Mouse (Mus musculus) MEL (cell line): ENCODE data around the gene Plk3. TPM values are rescaled to one million over a fixed set of nuclear protein-coding genes. Genes with fewer than 3 reads are reported as not detected.

Experiments used
- DNase-seq: peaks from one replicate; pipeline ENCODE4 v3.0.0; 2011; ENCODE audit warnings: low read depth, low spot score
- H3K27ac ChIP-seq: 2 replicates; pipeline ENCODE4 v1.5.1; 2012; ENCODE audit warnings: low read depth, mild to moderate bottlenecking, control low read depth, low read length, moderate library complexity; ENCODE audit not compliant: control insufficient read depth
- H3K27me3 ChIP-seq, 2 experiments: fragments of 150-350 bp in 1 of 2; sonication (generic) in 1 of 2; 2 replicates each; pipeline ENCODE4 v1.6.1; 2012; ENCODE audit warnings: low read length in 2 of 2, mild to moderate bottlenecking in 2 of 2, improper control_type of control experiment in 1 of 2, moderate library complexity in 1 of 2; ENCODE audit not compliant: insufficient read depth in 2 of 2, control insufficient read depth in 1 of 2
- H3K36me3 ChIP-seq, 2 experiments: 2 replicates each; pipeline ENCODE4 v1.6.1; 2012 to 2014; ENCODE audit warnings: low read length in 2 of 2, improper control_type of control experiment in 1 of 2, inconsistent platforms in 1 of 2, mild to moderate bottlenecking in 1 of 2; ENCODE audit not compliant: insufficient read depth in 2 of 2, control insufficient read depth in 1 of 2
- H3K4me1 ChIP-seq, 2 experiments: fragments of 150-350 bp in 1 of 2; sonication (generic) in 1 of 2; 2 replicates each; pipeline ENCODE4 v1.6.1; 2012; ENCODE audit warnings: low read length in 2 of 2, improper control_type of control experiment in 1 of 2, mild to moderate bottlenecking in 1 of 2; ENCODE audit not compliant: insufficient read depth in 2 of 2, control insufficient read depth in 1 of 2
- H3K4me3 ChIP-seq, 2 experiments: fragments of 150-350 bp in 1 of 2; sonication (generic) in 1 of 2; 2 replicates each; pipeline ENCODE4 v1.5.1; 2012; ENCODE audit warnings: low read depth in 2 of 2, low read length in 2 of 2, mild to moderate bottlenecking in 2 of 2, moderate library complexity in 2 of 2, control low read depth in 1 of 2, improper control_type of control experiment in 1 of 2; ENCODE audit not compliant: control insufficient read depth in 1 of 2, insufficient read depth in 1 of 2
- H3K79me2 ChIP-seq: 2 replicates; pipeline ENCODE4 v1.6.1; 2012; ENCODE audit warnings: mild to moderate bottlenecking, low read length, moderate library complexity; ENCODE audit not compliant: control insufficient read depth, poor library complexity, insufficient read depth
- H3K9ac ChIP-seq: 2 replicates; pipeline ENCODE4 v1.6.1; 2012; ENCODE audit warnings: low read depth, mild to moderate bottlenecking, control low read depth, low read length, moderate library complexity; ENCODE audit not compliant: control insufficient read depth, poor library complexity, severe bottlenecking
- H3K9me3 ChIP-seq: fragments of 150-350 bp; sonication (generic); replicated peaks from 2 replicates; pipeline ENCODE4 v1.6.1; 2012; ENCODE audit warnings: mild to moderate bottlenecking, low read length, improper control_type of control experiment, moderate library complexity; ENCODE audit not compliant: insufficient read depth
- CTCF ChIP-seq, 3 experiments: IDR thresholded peaks in 2 of 3; conservative IDR thresholded peaks in 1 of 3; 2 replicates each; pipeline ENCODE4 v1.5.1; 2011 to 2012; ENCODE audit warnings: low read length in 3 of 3, low read depth in 2 of 3, mild to moderate bottlenecking in 2 of 3, improper control_type of control experiment in 1 of 3, inconsistent platforms in 1 of 3, mixed read lengths in 1 of 3, moderate library complexity in 1 of 3; ENCODE audit not compliant: control insufficient read depth in 1 of 3, insufficient read depth in 1 of 3, poor library complexity in 1 of 3, severe bottlenecking in 1 of 3
- E2F4 ChIP-seq: IDR thresholded peaks from 2 replicates; pipeline ENCODE4 v1.6.1; 2011; ENCODE audit warnings: low read depth, low read length, improper control_type of control experiment, borderline replicate concordance
- ELF1 ChIP-seq: IDR thresholded peaks from 2 replicates; pipeline ENCODE4 v1.6.1; 2014; ENCODE audit warnings: low read depth, mild to moderate bottlenecking, inconsistent platforms, low read length, improper control_type of control experiment, moderate library complexity
- ETS1 ChIP-seq: IDR thresholded peaks from 2 replicates; pipeline ENCODE4 v1.6.1; 2012; ENCODE audit warnings: low read depth, mild to moderate bottlenecking, inconsistent platforms, low read length, improper control_type of control experiment, moderate library complexity
- JUND ChIP-seq: IDR thresholded peaks from 2 replicates; pipeline ENCODE4 v1.6.1; 2011; ENCODE audit warnings: low read depth, mild to moderate bottlenecking, improper control_type of control experiment, low read length
- MAFK ChIP-seq: IDR thresholded peaks from 2 replicates; pipeline ENCODE4 v1.6.1; 2011; ENCODE audit warnings: low read depth, mild to moderate bottlenecking, low read length, improper control_type of control experiment, borderline replicate concordance
- MXI1 ChIP-seq: IDR thresholded peaks from 2 replicates; pipeline ENCODE4 v1.6.1; 2011; ENCODE audit warnings: mild to moderate bottlenecking, low read depth, low read length, improper control_type of control experiment
- MYB ChIP-seq: IDR thresholded peaks from 2 replicates; pipeline ENCODE4 v1.6.1; 2011; ENCODE audit warnings: mild to moderate bottlenecking, low read depth, low read length, improper control_type of control experiment
- NRF1 ChIP-seq: IDR thresholded peaks from 2 replicates; pipeline ENCODE4 v1.6.1; 2014; ENCODE audit warnings: low read depth, mild to moderate bottlenecking, inconsistent platforms, low read length, improper control_type of control experiment, moderate library complexity; ENCODE audit not compliant: poor library complexity, insufficient read depth, severe bottlenecking
- POLR2A ChIP-seq, 2 experiments: IDR thresholded peaks; 2 replicates each; pipeline ENCODE4 v1.6.1; 2011 to 2012; ENCODE audit warnings: low read length in 2 of 2, mild to moderate bottlenecking in 2 of 2, control low read depth in 1 of 2, improper control_type of control experiment in 1 of 2, low read depth in 1 of 2, moderate library complexity in 1 of 2; ENCODE audit not compliant: control insufficient read depth in 1 of 2, insufficient read depth in 1 of 2, poor library complexity in 1 of 2
- POLR2AphosphoS2 ChIP-seq: IDR thresholded peaks from 2 replicates; pipeline ENCODE4 v1.6.1; 2011; ENCODE audit warnings: low read length, improper control_type of control experiment
- POLR2AphosphoS5 ChIP-seq: IDR thresholded peaks from 2 replicates; pipeline ENCODE4 v1.6.1; 2012; ENCODE audit warnings: low read depth, borderline replicate concordance, mild to moderate bottlenecking, inconsistent platforms, low read length, moderate library complexity, mixed read lengths
- RAD21 ChIP-seq: IDR thresholded peaks from 2 replicates; pipeline ENCODE4 v1.6.1; 2011; ENCODE audit warnings: mild to moderate bottlenecking, low read depth, low read length, improper control_type of control experiment
- SMC3 ChIP-seq: IDR thresholded peaks from 2 replicates; pipeline ENCODE4 v1.6.1; 2011; ENCODE audit warnings: low read depth, low read length, improper control_type of control experiment
- TAL1 ChIP-seq: IDR thresholded peaks from 2 replicates; pipeline ENCODE4 v1.6.1; 2012; ENCODE audit warnings: mild to moderate bottlenecking, inconsistent platforms, low read length, moderate library complexity, mixed read lengths
- TBP ChIP-seq: IDR thresholded peaks from 2 replicates; pipeline ENCODE4 v1.8.0; 2011; ENCODE audit warnings: low read depth, low read length, improper control_type of control experiment
- TCF12 ChIP-seq: IDR thresholded peaks from 2 replicates; pipeline ENCODE4 v1.6.1; 2014; ENCODE audit warnings: low read depth, mild to moderate bottlenecking, inconsistent platforms, low read length, improper control_type of control experiment, moderate library complexity
- UBTF ChIP-seq: IDR thresholded peaks from 2 replicates; pipeline ENCODE4 v1.6.1; 2012; ENCODE audit warnings: low read depth, mild to moderate bottlenecking, inconsistent platforms, low read length, improper control_type of control experiment, moderate library complexity, borderline replicate concordance; ENCODE audit not compliant: insufficient read depth
- USF1 ChIP-seq: IDR thresholded peaks from 2 replicates; pipeline ENCODE4 v1.6.1; 2014; ENCODE audit warnings: low read depth, mild to moderate bottlenecking, inconsistent platforms, low read length, improper control_type of control experiment, moderate library complexity
- ZNF384 ChIP-seq: IDR thresholded peaks from 2 replicates; pipeline ENCODE4 v1.6.1; 2012; ENCODE audit warnings: low read depth, mild to moderate bottlenecking, inconsistent platforms, low read length, improper control_type of control experiment
- polyA plus RNA-seq, 2 experiments: library from polyadenylated mRNA; stranded (reverse) in 1 of 2; unstranded in 1 of 2; fragments of >175 nt in 1 of 2; fragments of >200 nt in 1 of 2; gene quantifications; 2 replicates each; pipeline versions ENCODE4 v1.2.1 to v1.2.4; 2012; ENCODE audit warnings: low replicate concordance in 2 of 2, low read depth in 1 of 2; ENCODE audit not compliant: insufficient read length in 2 of 2, insufficient read depth in 1 of 2, missing spikeins in 1 of 2
- total RNA-seq: library from RNA; depleted of rRNA; stranded (reverse); fragments of 300-350 nt; gene quantifications from 2 replicates; pipeline ENCODE4 v1.2.3, GENCODE M21; 2012

Gene Plk3
- total and polyA plus RNA-seq, 3 experiments = 5.3 to 13.8 TPM; not detected in 1

DNA sequence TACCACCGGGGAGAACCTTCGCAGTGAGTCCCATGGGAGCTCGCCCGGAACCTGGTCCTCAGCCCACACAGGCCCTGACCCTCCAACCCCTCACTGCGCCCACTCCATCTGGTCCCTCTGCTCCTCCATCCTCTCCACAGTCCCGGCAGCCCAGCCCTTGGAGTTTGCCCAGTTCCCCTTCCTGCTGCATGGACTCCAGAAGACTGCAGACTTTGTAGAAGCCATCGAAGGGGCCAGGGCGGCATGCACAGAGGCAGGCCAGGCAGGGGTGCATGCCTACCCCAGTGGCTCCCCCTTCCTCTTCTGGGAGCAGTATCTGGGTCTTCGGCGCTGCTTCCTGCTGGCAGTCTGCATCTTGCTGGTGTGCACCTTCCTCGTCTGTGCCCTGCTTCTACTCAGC is 22.8 kb downstream of the Plk3 start:
- H3K27ac ChIP-seq = no peak overlapping the region
- no peaks in the 10 kb centered on the region for H3K36me3 ChIP-seq
- H3K79me2 ChIP-seq = no peaks in the 10 kb centered on the region
- no peaks in the 10 kb centered on the region for H3K4me1 ChIP-seq
- no peak overlapping the region for H3K4me3 ChIP-seq
- TF ChIP-seq TBP = no peak
- no peak for TF ChIP-seq TCF12
- no peak for TF ChIP-seq E2F4
- no peak for TF ChIP-seq MYB
- no peak for TF ChIP-seq USF1
- TF ChIP-seq UBTF = no peak
- no peak for TF ChIP-seq SMC3
- TF ChIP-seq TAL1 = no peak
- no peak for TF ChIP-seq ZNF384
- TF ChIP-seq POLR2AphosphoS2 = no peak
- no peak for TF ChIP-seq CTCF (IDR thresholded peaks at IDR 0.05 in 2 of 3, conservative IDR thresholded peaks at IDR 0.05 in 1 of 3; ENCODE audit: control insufficient read depth in 1 of 3, insufficient read depth in 1 of 3, low read depth in 2 of 3, low read length in 3 of 3, poor library complexity in 1 of 3, severe bottlenecking in 1 of 3)
- TF ChIP-seq POLR2A (IDR thresholded peaks at IDR 0.05; ENCODE audit: control insufficient read depth in 1 of 2, insufficient read depth in 1 of 2, low read depth in 1 of 2, low read length in 2 of 2, poor library complexity in 1 of 2) = no peak
- TF ChIP-seq NRF1 = no peak
- TF ChIP-seq ETS1 = no peak
- no peak for TF ChIP-seq ELF1
- TF ChIP-seq POLR2AphosphoS5 = no peak
- TF ChIP-seq RAD21 = no peak
- TF ChIP-seq, all 39 proteins: peak for 0
- no peak for DNase-seq
- no peaks in the 10 kb centered on the region for H3K27me3 ChIP-seq
- H3K9ac ChIP-seq = no peak overlapping the region
- H3K9me3 ChIP-seq = no peaks in the 10 kb centered on the region

DNA sequence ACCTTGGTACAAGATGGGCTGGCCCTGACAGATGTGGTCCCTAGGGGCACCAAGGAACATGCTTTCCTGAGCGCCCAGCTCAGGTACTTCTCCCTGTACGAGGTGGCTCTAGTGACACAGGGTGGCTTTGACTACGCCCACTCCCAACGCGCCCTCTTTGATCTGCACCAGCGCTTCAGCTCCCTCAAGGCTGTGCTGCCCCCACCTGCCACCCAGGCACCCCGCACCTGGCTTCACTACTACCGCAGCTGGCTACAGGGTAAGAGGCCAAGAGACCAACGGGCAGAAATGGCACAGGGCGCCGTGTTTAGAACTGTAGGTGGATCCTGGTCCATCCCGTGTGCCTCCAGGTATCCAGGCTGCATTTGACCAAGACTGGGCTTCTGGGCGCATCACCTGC is 23.5 kb downstream of the Plk3 start:
- H3K9ac ChIP-seq = no peak overlapping the region
- DNase-seq = no peak
- no peak overlapping the region for H3K27ac ChIP-seq
- no peaks in the 10 kb centered on the region for H3K36me3 ChIP-seq
- H3K4me1 ChIP-seq = no peaks in the 10 kb centered on the region
- H3K79me2 ChIP-seq = no peaks in the 10 kb centered on the region
- no peak overlapping the region for H3K4me3 ChIP-seq
- TF ChIP-seq JUND (no peak), POLR2AphosphoS2 (no peak), MAFK (no peak), MXI1 (no peak), CTCF (IDR thresholded peaks at IDR 0.05 in 2 of 3, conservative IDR thresholded peaks at IDR 0.05 in 1 of 3; ENCODE audit: control insufficient read depth in 1 of 3, insufficient read depth in 1 of 3, low read depth in 2 of 3, low read length in 3 of 3, poor library complexity in 1 of 3, severe bottlenecking in 1 of 3) (no peak; a peak in 1 of 6 replicates)
- TF ChIP-seq, all 39 proteins: peak for 0
- H3K27me3 ChIP-seq = no peaks in the 10 kb centered on the region
- H3K9me3 ChIP-seq = no peaks in the 10 kb centered on the region
